Mouse (Mus musculus): ENCODE measurements around the gene Rft1. TPM values are rescaled to one million over a fixed set of nuclear protein-coding genes. Genes with fewer than 3 reads are reported as not detected.
A peak's percentile ranks its signal among the peaks of the same experiment; 100 is the strongest.

Rft1 gene
- polyA plus RNA-seq, 1 experiment from 2014 or later: 7.0 TPM

GRCm38 (mm10) chr14:30671986-30672312, 17.8 kb downstream of the Rft1 start:
- Histone ChIP-seq H3K4me2 (ENCODE audit: low read depth, low read length) (peak overlapping the region; percentile 24; the same call in 1 of the 2 replicates), H3K9me3 (ENCODE audit: low read length) (no peaks in the 10 kb centered on the region), H3K4me1 (ENCODE audit: insufficient read depth) (no peaks in the 10 kb centered on the region; the same call in 1 of the 2 replicates), H3K4me3 (ENCODE audit: low read depth, low read length) (no peak overlapping the region), H3K9ac (replicated peaks) (no peak overlapping the region), H3K36me3 (replicated peaks; ENCODE audit: insufficient read depth, low read length) (peaks cover 41% of the 10 kb centered on the region), H3K27me3 (ENCODE audit: insufficient read depth, low read length) (no peaks in the 10 kb centered on the region), H3K27ac (ENCODE audit: low read depth) (no peak overlapping the region)
- ATAC-seq (peak; percentile 83), DNase-seq (peak; percentile 89)
- WGBS (ENCODE audit: insufficient replicate concordance): 10% methylated on average over 3 of the region's 3 CpGs
- TF ChIP-seq CTCF (IDR thresholded peaks at IDR 0.05; ENCODE audit: low read depth) (peak; percentile 95), EP300 (IDR thresholded peaks at IDR 0.05; ENCODE audit: low read depth) (no peak)

GRCm38 (mm10) chr14:30674947-30675346, 20.8 kb downstream of the Rft1 start:
- no peaks in the 10 kb centered on the region for H3K27me3 ChIP-seq (ENCODE audit: insufficient read depth, low read length)
- H3K9me3 ChIP-seq (ENCODE audit: low read length): no peaks in the 10 kb centered on the region
- peaks cover 35% of the 10 kb centered on the region for H3K36me3 ChIP-seq (replicated peaks; ENCODE audit: insufficient read depth, low read length)
- peak; percentile 68 for ATAC-seq
- no peaks in the 10 kb centered on the region; the same call in 1 of the 2 replicates for H3K4me1 ChIP-seq (ENCODE audit: insufficient read depth)
- TF ChIP-seq CTCF (IDR thresholded peaks at IDR 0.05; ENCODE audit: low read depth): no peak
- no peak for TF ChIP-seq EP300 (IDR thresholded peaks at IDR 0.05; ENCODE audit: low read depth)
- H3K4me2 ChIP-seq (ENCODE audit: low read depth, low read length): no peak overlapping the region
- no peak overlapping the region for H3K27ac ChIP-seq (ENCODE audit: low read depth)
- no peak overlapping the region for H3K4me3 ChIP-seq (ENCODE audit: low read depth, low read length)
- WGBS (ENCODE audit: insufficient replicate concordance): 46% methylated on average over 6 of the region's 6 CpGs
- peak; percentile 36 for DNase-seq
- H3K9ac ChIP-seq (replicated peaks): no peak overlapping the region

- ATAC-seq (no peak), DNase-seq (no peak)
- WGBS (ENCODE audit: insufficient replicate concordance): 81% methylated on average over 3 of the region's 3 CpGs
- Histone ChIP-seq H3K9me3 (ENCODE audit: low read length) (no peaks in the 10 kb centered on the region), H3K4me3 (ENCODE audit: low read depth, low read length) (no peak overlapping the region), H3K4me2 (ENCODE audit: low read depth, low read length) (no peak overlapping the region), H3K36me3 (replicated peaks; ENCODE audit: insufficient read depth, low read length) (peaks cover 29% of the 10 kb centered on the region), H3K27ac (ENCODE audit: low read depth) (no peak overlapping the region), H3K4me1 (ENCODE audit: insufficient read depth) (no peaks in the 10 kb centered on the region), H3K9ac (replicated peaks) (no peak overlapping the region), H3K27me3 (ENCODE audit: insufficient read depth, low read length) (no peaks in the 10 kb centered on the region)
- TF ChIP-seq EP300 (IDR thresholded peaks at IDR 0.05; ENCODE audit: low read depth): no peak
- no peak for TF ChIP-seq CTCF (IDR thresholded peaks at IDR 0.05; ENCODE audit: low read depth)
Measured at GRCm38 (mm10) chr14:30682131-30682530, 28.0 kb downstream of the Rft1 start.

- H3K27me3 ChIP-seq (ENCODE audit: insufficient read depth, low read length): no peaks in the 10 kb centered on the region
- H3K9me3 ChIP-seq (ENCODE audit: low read length): no peaks in the 10 kb centered on the region
- 67% methylated on average over 3 of the region's 3 CpGs for WGBS (ENCODE audit: insufficient replicate concordance)
- no peak overlapping the region for H3K4me3 ChIP-seq (ENCODE audit: low read depth, low read length)
- ATAC-seq: no peak
- peak overlapping the region; percentile 23; the same call in 1 of the 2 replicates for H3K4me2 ChIP-seq (ENCODE audit: low read depth, low read length)
- TF ChIP-seq EP300 (IDR thresholded peaks at IDR 0.05; ENCODE audit: low read depth) (no peak), CTCF (IDR thresholded peaks at IDR 0.05; ENCODE audit: low read depth) (no peak)
- peaks cover 4% of the 10 kb centered on the region for H3K36me3 ChIP-seq (replicated peaks; ENCODE audit: insufficient read depth, low read length)
- no peak for DNase-seq
- H3K4me1 ChIP-seq (ENCODE audit: insufficient read depth): peaks cover 10% of the 10 kb centered on the region
- peak overlapping the region; percentile 64 for H3K27ac ChIP-seq (ENCODE audit: low read depth)
- no peak overlapping the region for H3K9ac ChIP-seq (replicated peaks)
Measured at GRCm38 (mm10) chr14:30690685-30691084, 36.5 kb downstream of the Rft1 start.

- Histone ChIP-seq H3K4me3 (ENCODE audit: low read depth, low read length) (no peak overlapping the region), H3K27me3 (ENCODE audit: insufficient read depth, low read length) (no peaks in the 10 kb centered on the region), H3K36me3 (replicated peaks; ENCODE audit: insufficient read depth, low read length) (peaks cover 4% of the 10 kb centered on the region; the same call in 1 of the 2 replicates), H3K27ac (ENCODE audit: low read depth) (no peak overlapping the region), H3K4me1 (ENCODE audit: insufficient read depth) (peaks cover 12% of the 10 kb centered on the region), H3K4me2 (ENCODE audit: low read depth, low read length) (no peak overlapping the region), H3K9ac (replicated peaks) (no peak overlapping the region), H3K9me3 (ENCODE audit: low read length) (no peaks in the 10 kb centered on the region)
- ATAC-seq (no peak), DNase-seq (no peak)
- 83% methylated on average over 6 of the region's 6 CpGs for whole genome bisulfite sequencing (ENCODE audit: insufficient replicate concordance)
- TF ChIP-seq EP300 (IDR thresholded peaks at IDR 0.05; ENCODE audit: low read depth): no peak
- no peak for TF ChIP-seq CTCF (IDR thresholded peaks at IDR 0.05; ENCODE audit: low read depth)
Measured at GRCm38 (mm10) chr14:30692439-30692838, 38.3 kb downstream of the Rft1 start.

GRCm38 (mm10) chr14:30694786-30695185, 40.6 kb downstream of the Rft1 start:
- Histone ChIP-seq H3K9ac (replicated peaks) (no peak overlapping the region), H3K27ac (ENCODE audit: low read depth) (no peak overlapping the region), H3K4me3 (ENCODE audit: low read depth, low read length) (no peak overlapping the region), H3K4me1 (ENCODE audit: insufficient read depth) (peaks cover 12% of the 10 kb centered on the region), H3K27me3 (ENCODE audit: insufficient read depth, low read length) (no peaks in the 10 kb centered on the region), H3K4me2 (ENCODE audit: low read depth, low read length) (no peak overlapping the region), H3K9me3 (ENCODE audit: low read length) (no peaks in the 10 kb centered on the region), H3K36me3 (replicated peaks; ENCODE audit: insufficient read depth, low read length) (peaks cover 2% of the 10 kb centered on the region; the same call in 1 of the 2 replicates)
- TF ChIP-seq EP300 (IDR thresholded peaks at IDR 0.05; ENCODE audit: low read depth): no peak
- no peak for TF ChIP-seq CTCF (IDR thresholded peaks at IDR 0.05; ENCODE audit: low read depth)
- ATAC-seq (no peak), DNase-seq (no peak)
- WGBS (ENCODE audit: insufficient replicate concordance): 76% methylated on average over 2 of the region's 2 CpGs

GRCm38 (mm10) chr14:30695609-30696008, 41.4 kb downstream of the Rft1 start:
- DNase-seq (peak; percentile 51), ATAC-seq (peak; percentile 41; the same call in 1 of the 2 replicates)
- Histone ChIP-seq H3K27me3 (ENCODE audit: insufficient read depth, low read length) (no peaks in the 10 kb centered on the region), H3K4me3 (ENCODE audit: low read depth, low read length) (no peak overlapping the region), H3K36me3 (replicated peaks; ENCODE audit: insufficient read depth, low read length) (no peaks in the 10 kb centered on the region), H3K27ac (ENCODE audit: low read depth) (no peak overlapping the region), H3K9me3 (ENCODE audit: low read length) (no peaks in the 10 kb centered on the region), H3K4me1 (ENCODE audit: insufficient read depth) (peaks cover 12% of the 10 kb centered on the region), H3K4me2 (ENCODE audit: low read depth, low read length) (no peak overlapping the region), H3K9ac (replicated peaks) (no peak overlapping the region)
- no peak for TF ChIP-seq EP300 (IDR thresholded peaks at IDR 0.05; ENCODE audit: low read depth)
- TF ChIP-seq CTCF (IDR thresholded peaks at IDR 0.05; ENCODE audit: low read depth): peak; percentile 34; the same call in 1 of the 2 replicates
- 37% methylated on average over 4 of the region's 4 CpGs for WGBS (ENCODE audit: insufficient replicate concordance)
